Mouse (Mus musculus) midbrain, embryonic 12.5 days (tissue): ENCODE measurements around the gene Tnfaip8l1. TPM values are rescaled to one million over a fixed set of nuclear protein-coding genes. Genes with fewer than 3 reads are reported as not detected.

Source experiments
- ATAC-seq: fragments of 200-750 bp; cut with Nextera tagmentation; 2 replicates; pipeline ENCODE4 v1.8.0; 2017; ENCODE audit warnings: low read depth, moderate TSS enrichment, moderate library complexity; ENCODE audit not compliant: low FRiP score
- H3K27ac ChIP-seq: fragments of 300-500 bp; sonication (generic); replicated peaks from 2 replicates; pipeline ENCODE4 v1.5.1; 2016; ENCODE audit warnings: mild to moderate bottlenecking
- H3K27me3 ChIP-seq: fragments of 300-500 bp; sonication (generic); 2 replicates; pipeline ENCODE4 v1.6.1; 2016; ENCODE audit warnings: mild to moderate bottlenecking
- H3K36me3 ChIP-seq: fragments of 300-500 bp; sonication (generic); 2 replicates; pipeline ENCODE4 v1.6.1; 2016
- H3K4me1 ChIP-seq: fragments of 300-500 bp; sonication (generic); 2 replicates; pipeline ENCODE4 v1.6.1; 2016
- H3K4me2 ChIP-seq: fragments of 300-500 bp; sonication (generic); replicated peaks from 2 replicates; pipeline ENCODE4 v1.6.1; 2016; ENCODE audit warnings: mild to moderate bottlenecking, moderate library complexity
- H3K4me3 ChIP-seq: fragments of 300-500 bp; sonication (generic); 2 replicates; pipeline ENCODE4 v1.5.1; 2016; ENCODE audit warnings: mild to moderate bottlenecking
- H3K9ac ChIP-seq: fragments of 300-500 bp; sonication (generic); replicated peaks from 2 replicates; pipeline ENCODE4 v1.6.1; 2016; ENCODE audit warnings: mild to moderate bottlenecking, moderate library complexity
- H3K9me3 ChIP-seq: fragments of 300-500 bp; sonication (generic); 2 replicates; pipeline ENCODE4 v1.6.1; 2016; ENCODE audit warnings: mild to moderate bottlenecking
- WGBS: fragments of 180-500 bp; shearing (Covaris S2); methylation state at CpG from one replicate; pipeline ENCODE4 v1.1.7; 2016; 5-methylcytosine and 5-hydroxymethylcytosine counted together
- polyA plus RNA-seq: library from polyadenylated mRNA; unstranded; fragments of >200 nt; fragmentation: Nextera tagmentation; extraction: Ambion mirVana; gene quantifications from 2 replicates; pipeline ENCODE4 v1.2.1, GENCODE M21; 2016

Tnfaip8l1 gene
- polyA plus RNA-seq, 1 experiment from 2014 or later, result 8.2 TPM

DNA sequence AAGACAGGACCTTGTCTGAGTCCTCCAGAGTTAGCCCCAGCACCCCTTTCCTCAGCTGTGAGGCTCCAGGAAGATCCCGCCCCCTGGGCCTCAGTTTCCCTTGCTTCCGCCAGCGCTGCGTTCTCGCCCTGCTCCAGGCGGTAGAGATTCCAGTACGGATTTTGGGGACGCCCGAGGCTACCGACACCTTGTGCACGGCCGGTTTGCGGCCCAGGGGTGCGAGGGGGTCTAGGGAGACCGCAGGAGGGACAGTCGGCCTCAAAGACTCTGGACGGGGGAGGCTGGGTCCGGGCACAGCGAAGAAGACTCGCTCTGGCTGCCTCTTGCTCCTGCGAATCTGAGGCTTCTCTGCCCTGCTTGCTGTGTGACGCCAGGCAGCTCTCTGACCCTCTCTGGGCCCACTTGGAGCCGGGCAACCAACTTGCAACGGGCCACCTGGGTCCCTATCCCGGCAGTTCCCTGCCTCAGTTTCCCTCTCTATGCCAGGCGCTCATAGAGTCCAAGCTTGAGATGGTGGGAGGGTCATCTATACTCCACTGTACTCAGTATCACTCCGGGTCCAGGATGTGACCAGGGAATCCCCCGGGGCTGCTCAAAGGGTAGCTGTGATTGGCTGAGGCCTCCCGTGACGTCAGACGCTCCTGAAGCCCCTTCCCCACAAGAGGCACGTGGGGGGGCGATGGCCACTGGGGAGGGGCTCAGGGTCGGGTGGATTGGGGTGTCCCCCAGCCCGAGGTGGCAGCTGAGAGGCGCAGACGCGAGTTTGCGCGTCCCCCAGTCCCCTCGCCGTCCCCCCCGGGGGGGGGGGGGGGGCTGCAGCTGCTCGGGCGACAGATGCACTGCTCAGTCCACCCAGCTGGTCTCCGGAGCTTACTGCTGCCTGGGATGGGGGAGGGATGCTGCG, 20.3 kb upstream of the Tnfaip8l1 start:
- peak; percentile 68 for ATAC-seq
- peaks cover 53% of the 10 kb centered on the region for H3K4me1 ChIP-seq
- H3K27ac ChIP-seq, result peak overlapping the region; percentile 39; the same call in 1 of the 2 replicates
- no peaks in the 10 kb centered on the region for H3K36me3 ChIP-seq
- peaks cover 93% of the 10 kb centered on the region for H3K27me3 ChIP-seq
- H3K9ac ChIP-seq, result peak overlapping the region; percentile 40
- peak overlapping the region; percentile 41 for H3K4me3 ChIP-seq
- H3K4me2 ChIP-seq, result peak overlapping the region; percentile 63
- WGBS, result under 1% methylated on average over 37 of the region's 47 CpGs
- H3K9me3 ChIP-seq, result no peaks in the 10 kb centered on the region

DNA sequence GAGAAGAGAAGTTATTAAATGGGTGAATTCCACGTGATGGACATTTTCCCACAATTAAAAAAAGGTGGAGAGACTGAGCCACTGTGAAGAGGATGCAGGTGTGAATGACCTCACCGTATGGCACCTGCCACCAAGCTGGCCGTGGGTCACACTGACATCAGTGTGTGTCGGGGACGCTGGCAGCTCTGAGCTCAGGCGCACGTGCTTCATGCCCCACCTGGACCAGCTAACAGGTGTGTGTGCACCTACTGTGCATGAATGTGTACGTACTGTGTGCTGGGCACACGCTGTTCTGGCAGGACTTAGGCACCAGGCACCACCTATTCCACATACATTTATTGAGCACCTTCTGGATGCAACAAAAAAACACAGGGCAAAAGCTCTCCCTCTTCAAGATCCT, 17.7 kb upstream of the Tnfaip8l1 start:
- H3K27ac ChIP-seq, result no peak overlapping the region
- H3K9ac ChIP-seq, result no peak overlapping the region
- 69% methylated on average over 9 of the region's 9 CpGs for WGBS
- H3K4me1 ChIP-seq, result peaks cover 44% of the 10 kb centered on the region
- no peaks in the 10 kb centered on the region for H3K36me3 ChIP-seq
- H3K27me3 ChIP-seq, result peaks cover 97% of the 10 kb centered on the region
- no peak for ATAC-seq
- H3K4me3 ChIP-seq, result no peak overlapping the region
- no peak overlapping the region for H3K4me2 ChIP-seq
- no peaks in the 10 kb centered on the region for H3K9me3 ChIP-seq

DNA sequence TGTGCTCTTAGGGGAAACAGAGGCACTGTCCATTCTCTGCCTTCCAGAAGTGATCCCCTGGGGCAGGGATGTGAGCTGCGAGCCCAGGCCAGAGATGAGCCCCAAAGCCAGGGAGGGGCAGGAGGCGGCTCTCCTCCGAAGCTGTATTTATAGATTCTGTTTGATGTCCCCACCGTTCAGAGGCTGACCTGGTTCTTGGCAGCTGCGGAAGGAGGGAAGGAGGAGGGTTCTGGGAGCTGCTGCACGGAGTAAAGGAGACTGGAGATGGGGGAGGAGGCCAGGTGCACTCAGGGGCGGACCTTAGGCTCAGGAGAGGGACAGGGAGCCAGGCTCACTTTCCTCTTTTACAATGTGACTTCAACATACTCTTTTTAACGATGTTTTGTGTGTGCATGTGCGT, 16.1 kb upstream of the Tnfaip8l1 start:
- Histone ChIP-seq H3K4me2 (no peak overlapping the region), H3K4me3 (no peak overlapping the region), H3K36me3 (no peaks in the 10 kb centered on the region), H3K27me3 (peaks cover 97% of the 10 kb centered on the region), H3K4me1 (peaks cover 39% of the 10 kb centered on the region), H3K9me3 (no peaks in the 10 kb centered on the region), H3K9ac (no peak overlapping the region), H3K27ac (no peak overlapping the region)
- ATAC-seq, result no peak
- WGBS, result 17% methylated on average over 9 of the region's 9 CpGs

DNA sequence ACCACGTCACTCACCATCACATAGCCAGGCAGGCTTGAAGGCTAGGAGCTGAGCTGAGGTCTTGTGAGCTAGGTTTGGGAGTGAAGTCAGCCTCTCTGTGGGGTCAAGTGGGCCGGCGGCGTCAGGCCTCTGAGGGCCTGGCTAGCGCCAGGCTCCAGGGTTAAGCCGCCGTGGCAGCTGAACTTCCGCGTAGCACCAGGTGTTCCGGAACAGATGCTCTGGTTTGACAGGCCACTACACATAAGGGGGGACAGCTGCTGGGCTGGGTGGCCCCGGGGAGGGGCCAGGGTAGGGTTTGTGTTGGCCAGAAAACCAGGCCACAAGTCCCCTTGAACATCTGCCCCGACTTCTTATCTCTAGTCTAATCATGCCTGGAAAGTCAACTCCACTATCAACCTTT, 14.9 kb upstream of the Tnfaip8l1 start:
- Histone ChIP-seq H3K36me3 (no peaks in the 10 kb centered on the region), H3K4me3 (no peak overlapping the region), H3K4me2 (no peak overlapping the region), H3K27ac (no peak overlapping the region), H3K9me3 (no peaks in the 10 kb centered on the region), H3K4me1 (peaks cover 26% of the 10 kb centered on the region), H3K9ac (no peak overlapping the region), H3K27me3 (peaks cover 90% of the 10 kb centered on the region)
- WGBS, result 68% methylated on average over 12 of the region's 12 CpGs
- no peak for ATAC-seq

DNA sequence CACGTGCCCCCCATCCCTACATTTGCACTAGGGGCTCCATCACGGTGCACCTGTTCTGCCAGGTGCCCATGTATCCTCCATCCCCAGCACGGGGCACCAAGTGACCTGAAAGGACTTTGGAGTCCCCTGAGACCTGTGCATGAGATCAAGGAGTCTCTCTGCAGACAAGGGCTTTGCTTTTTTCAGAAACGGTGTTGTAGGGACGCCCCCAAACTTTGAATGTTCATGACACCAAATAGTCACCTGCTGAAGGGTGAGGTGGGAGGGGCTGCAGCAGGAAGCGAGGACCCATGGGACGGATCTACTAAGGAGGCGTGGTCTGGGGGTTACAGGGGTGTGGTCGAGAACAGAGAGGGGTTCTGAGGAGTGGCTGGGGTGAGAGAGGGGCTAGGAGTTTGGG, 14.0 kb upstream of the Tnfaip8l1 start:
- no peaks in the 10 kb centered on the region for H3K36me3 ChIP-seq
- peak overlapping the region; percentile 30; the same call in 1 of the 2 replicates for H3K4me3 ChIP-seq
- 18% methylated on average over 9 of the region's 9 CpGs for WGBS
- no peak overlapping the region for H3K27ac ChIP-seq
- H3K4me2 ChIP-seq, result peak overlapping the region; percentile 54
- H3K27me3 ChIP-seq, result peaks cover 81% of the 10 kb centered on the region
- no peak overlapping the region for H3K9ac ChIP-seq
- peaks cover 22% of the 10 kb centered on the region for H3K4me1 ChIP-seq
- no peak for ATAC-seq
- no peaks in the 10 kb centered on the region for H3K9me3 ChIP-seq

DNA sequence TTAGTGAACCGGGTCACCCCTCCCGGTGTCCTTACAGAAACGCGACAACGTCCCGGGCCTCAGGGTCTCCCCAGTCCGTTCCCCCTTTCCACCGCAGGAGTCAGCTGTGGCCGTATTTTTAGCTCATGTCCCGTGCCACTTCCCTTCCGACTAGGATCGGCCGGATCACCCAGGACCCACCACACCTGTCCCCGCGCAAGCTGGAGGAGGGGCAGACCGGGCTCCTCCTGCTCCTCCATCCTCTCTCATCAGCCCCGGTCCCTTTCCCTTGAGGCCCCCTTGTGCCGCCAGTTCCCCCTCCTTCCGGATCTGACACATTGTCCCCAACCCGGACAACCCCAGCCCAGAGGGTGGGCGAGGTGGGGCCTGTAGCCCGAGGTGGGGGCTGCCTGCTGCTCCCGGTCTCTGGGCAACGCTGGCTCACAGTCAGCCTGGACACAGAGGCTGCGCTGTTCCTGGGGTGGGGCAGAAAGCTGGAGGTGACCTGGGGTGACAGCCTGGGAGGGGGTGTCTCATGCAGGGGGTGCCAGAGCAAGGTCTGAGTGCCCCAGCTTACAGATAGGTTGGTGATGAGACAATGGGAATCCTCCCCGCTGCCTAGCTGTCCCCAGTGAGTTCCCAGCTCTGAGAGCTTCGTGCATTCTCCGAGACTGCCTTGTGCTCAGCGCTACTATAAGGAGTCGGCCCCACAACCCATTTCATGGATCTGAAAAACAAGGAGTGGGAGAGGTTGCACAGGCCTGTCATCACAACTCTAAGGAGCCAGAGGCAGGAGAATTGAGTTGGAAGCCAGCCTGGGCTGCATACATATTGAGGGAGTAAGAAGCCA, 13.3 kb upstream of the Tnfaip8l1 start:
- WGBS, result under 1% methylated on average over 30 of the region's 30 CpGs
- peak; percentile 20 for ATAC-seq
- H3K4me2 ChIP-seq, result peak overlapping the region; percentile 54
- H3K4me3 ChIP-seq, result peak overlapping the region; percentile 30
- H3K9me3 ChIP-seq, result no peaks in the 10 kb centered on the region
- no peak overlapping the region for H3K27ac ChIP-seq
- H3K36me3 ChIP-seq, result no peaks in the 10 kb centered on the region
- peak overlapping the region; percentile 59 for H3K9ac ChIP-seq
- H3K4me1 ChIP-seq, result peaks cover 28% of the 10 kb centered on the region
- H3K27me3 ChIP-seq, result peaks cover 74% of the 10 kb centered on the region

DNA sequence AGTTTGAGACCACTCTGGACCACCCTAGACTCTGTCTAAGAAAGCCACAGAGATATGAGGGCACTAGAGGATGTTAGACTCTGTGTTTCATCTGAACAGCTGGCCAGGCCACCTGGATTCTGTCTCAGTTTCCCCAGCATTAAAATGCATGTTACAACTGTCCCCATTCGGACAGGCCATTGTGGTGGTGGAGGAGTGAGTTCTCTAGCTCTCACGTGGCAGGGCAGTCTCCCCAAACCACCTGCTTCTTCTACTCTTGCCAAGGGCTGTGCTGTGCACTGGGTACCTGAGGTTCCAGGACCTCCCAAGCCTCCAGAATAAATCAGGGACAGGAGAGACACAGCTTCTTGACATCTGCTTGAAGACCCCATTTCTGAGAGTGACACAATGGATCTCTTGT, 12.4 kb upstream of the Tnfaip8l1 start:
- Histone ChIP-seq H3K9ac (no peak overlapping the region), H3K9me3 (no peaks in the 10 kb centered on the region), H3K27ac (no peak overlapping the region), H3K4me2 (no peak overlapping the region), H3K36me3 (no peaks in the 10 kb centered on the region), H3K4me1 (peaks cover 30% of the 10 kb centered on the region), H3K27me3 (peaks cover 69% of the 10 kb centered on the region), H3K4me3 (no peak overlapping the region)
- no peak for ATAC-seq
- 52% methylated on average over 2 of the region's 2 CpGs for WGBS

DNA sequence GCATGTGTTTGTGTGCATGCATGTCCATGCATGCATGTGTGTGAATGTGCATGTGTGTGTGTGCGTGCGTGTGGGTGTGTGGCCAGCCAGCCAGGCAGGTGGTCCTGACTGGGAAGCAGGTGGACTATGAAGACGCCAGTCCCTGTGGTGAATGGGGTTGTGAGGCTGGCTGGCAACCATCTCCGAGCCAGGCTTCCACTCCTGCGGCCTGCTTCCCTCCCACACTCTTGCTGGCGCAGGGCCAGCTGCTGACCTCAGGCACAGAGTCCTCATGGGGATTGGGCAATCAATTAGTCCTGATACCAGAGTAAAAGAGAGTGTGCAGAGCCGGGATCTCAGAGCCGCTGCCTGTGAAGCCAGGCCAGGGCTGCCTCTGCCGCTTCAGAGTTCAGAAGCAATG, 8.6 kb upstream of the Tnfaip8l1 start:
- no peaks in the 10 kb centered on the region for H3K36me3 ChIP-seq
- peaks cover 62% of the 10 kb centered on the region for H3K27me3 ChIP-seq
- H3K9ac ChIP-seq, result no peak overlapping the region
- no peak overlapping the region for H3K4me2 ChIP-seq
- no peaks in the 10 kb centered on the region for H3K9me3 ChIP-seq
- 43% methylated on average over 9 of the region's 9 CpGs for WGBS
- ATAC-seq, result peak; percentile 64
- no peak overlapping the region for H3K4me3 ChIP-seq
- peaks cover 17% of the 10 kb centered on the region for H3K4me1 ChIP-seq
- no peak overlapping the region for H3K27ac ChIP-seq

DNA sequence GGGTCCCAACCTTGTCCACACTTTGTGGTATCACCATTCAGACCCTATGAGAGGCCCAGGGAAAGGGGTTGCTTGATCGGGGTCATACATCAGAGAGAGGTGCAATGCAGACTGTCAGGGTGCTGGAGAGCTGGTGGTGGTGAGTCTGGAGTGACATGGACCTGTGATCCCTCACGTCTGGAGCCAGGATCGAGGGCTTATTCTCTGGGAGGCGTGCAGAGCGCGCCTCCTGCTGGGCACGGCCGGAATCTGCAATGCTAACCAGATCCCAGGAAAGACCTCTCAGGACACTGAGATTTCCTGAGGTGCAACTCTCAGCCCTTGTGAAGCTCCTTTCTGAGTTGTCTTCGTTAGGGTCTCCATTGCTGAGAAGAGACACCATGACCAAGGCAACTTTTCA, 2.5 kb upstream of the Tnfaip8l1 start:
- Histone ChIP-seq H3K27me3 (peaks cover 53% of the 10 kb centered on the region), H3K27ac (no peak overlapping the region), H3K4me1 (peaks cover 21% of the 10 kb centered on the region), H3K36me3 (no peaks in the 10 kb centered on the region), H3K9me3 (no peaks in the 10 kb centered on the region), H3K9ac (no peak overlapping the region), H3K4me2 (no peak overlapping the region), H3K4me3 (no peak overlapping the region)
- ATAC-seq, result peak; percentile 21; the same call in 1 of the 2 replicates
- 4% methylated on average over 9 of the region's 9 CpGs for WGBS

DNA sequence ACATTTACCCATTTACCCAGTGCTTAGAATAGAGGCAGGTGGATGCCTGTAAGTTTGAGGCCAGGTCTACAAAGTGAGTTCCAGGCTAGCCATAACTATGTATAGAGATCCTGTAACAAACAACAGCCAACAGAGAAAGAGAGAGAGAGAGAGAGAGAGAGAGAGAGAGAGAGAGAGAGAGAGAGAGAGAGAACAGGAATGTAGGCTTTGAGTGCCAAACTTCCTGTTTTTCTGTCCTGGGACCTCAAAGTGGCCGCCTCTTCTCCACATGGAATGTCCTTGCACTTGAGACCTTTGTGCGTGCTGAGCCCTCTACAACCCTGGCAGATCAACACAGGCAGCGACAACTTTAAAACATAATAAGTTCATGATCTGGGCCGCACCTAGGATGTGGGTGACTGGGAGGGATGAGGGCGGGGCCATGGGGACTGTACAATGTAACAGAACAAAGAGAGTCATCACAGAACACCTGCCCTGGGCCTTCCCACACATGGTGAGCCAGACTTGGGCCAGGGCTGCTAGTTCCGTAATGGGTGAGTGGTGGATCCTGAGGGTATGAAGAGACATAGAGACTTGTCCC, 1.3 kb downstream of the Tnfaip8l1 start:
- Histone ChIP-seq H3K9ac (0 out of 2 replicates have a peak overlapping the region, but pooled peaks have one; percentile 31), H3K27me3 (peaks cover 25% of the 10 kb centered on the region), H3K4me2 (peak overlapping the region; percentile 77; the same call in 1 of the 2 replicates), H3K4me3 (no peak overlapping the region), H3K36me3 (no peaks in the 10 kb centered on the region), H3K27ac (no peak overlapping the region), H3K9me3 (no peaks in the 10 kb centered on the region), H3K4me1 (peaks cover 23% of the 10 kb centered on the region)
- WGBS, result 84% methylated on average over 6 of the region's 6 CpGs
- ATAC-seq, result no peak

DNA sequence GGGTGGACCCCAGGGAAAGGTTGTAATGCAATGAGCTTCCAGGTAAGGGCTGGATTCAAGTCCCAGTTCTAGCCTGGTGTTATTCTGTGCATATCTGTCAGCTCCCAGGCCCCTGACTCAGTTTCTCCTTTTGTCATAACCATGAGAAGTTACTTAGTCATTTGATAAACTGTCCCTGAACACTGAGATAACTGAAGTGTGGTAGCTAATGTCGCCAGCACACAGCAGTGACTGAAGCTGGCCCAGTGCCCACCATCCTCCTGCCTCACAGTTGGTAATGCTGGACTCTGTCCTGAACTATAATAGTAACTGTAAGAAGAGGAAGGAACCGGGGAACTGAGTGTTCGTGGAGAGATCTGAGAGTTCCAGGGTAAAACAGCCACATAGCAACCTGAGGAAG, 2.2 kb downstream of the Tnfaip8l1 start:
- H3K4me3 ChIP-seq, result no peak overlapping the region
- H3K9me3 ChIP-seq, result no peaks in the 10 kb centered on the region
- no peaks in the 10 kb centered on the region for H3K36me3 ChIP-seq
- no peak overlapping the region for H3K4me2 ChIP-seq
- H3K27me3 ChIP-seq, result peaks cover 16% of the 10 kb centered on the region
- ATAC-seq, result no peak
- peaks cover 23% of the 10 kb centered on the region for H3K4me1 ChIP-seq
- H3K9ac ChIP-seq, result no peak overlapping the region
- WGBS, result 82% methylated on average over 3 of the region's 3 CpGs
- H3K27ac ChIP-seq, result no peak overlapping the region

DNA sequence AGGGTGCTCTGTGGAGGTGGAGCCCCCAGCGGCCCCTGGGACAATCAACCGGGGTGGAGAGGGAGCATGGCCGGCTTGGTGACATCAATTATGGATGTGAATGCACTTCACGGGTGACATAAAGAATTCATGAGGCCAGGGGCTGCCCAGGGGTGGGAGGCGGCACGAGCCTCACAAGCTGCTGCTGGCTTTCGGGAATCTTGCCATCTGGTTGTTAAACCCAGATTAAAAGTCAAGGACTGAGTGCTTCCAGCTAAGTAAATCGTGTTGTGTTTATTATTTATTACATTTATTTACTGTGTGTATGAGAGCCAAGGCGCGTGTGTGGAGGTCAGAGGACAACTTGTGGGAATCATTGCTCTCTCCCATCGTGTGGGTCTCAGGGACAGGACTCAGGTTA, 3.4 kb downstream of the Tnfaip8l1 start:
- no peaks in the 10 kb centered on the region for H3K9me3 ChIP-seq
- H3K4me2 ChIP-seq, result no peak overlapping the region
- H3K36me3 ChIP-seq, result no peaks in the 10 kb centered on the region
- peaks cover 12% of the 10 kb centered on the region for H3K27me3 ChIP-seq
- no peak for ATAC-seq
- 62% methylated on average over 11 of the region's 11 CpGs for WGBS
- H3K9ac ChIP-seq, result no peak overlapping the region
- H3K4me1 ChIP-seq, result peaks cover 34% of the 10 kb centered on the region
- peak overlapping the region; percentile 35; the same call in 1 of the 2 replicates for H3K27ac ChIP-seq
- no peak overlapping the region for H3K4me3 ChIP-seq
